Mouse (Mus musculus) erythroblast, embryonic 14.5 days (primary cell): ENCODE measurements around the gene Spz1. TPM values are rescaled to one million over a fixed set of nuclear protein-coding genes. Genes with fewer than 3 reads are reported as not detected.
"Not testable (repeated sequence)": the region's sequence is repeated elsewhere in the genome, so short reads cannot be mapped to it uniquely, and the experiment has no call there.

Experiments
- H3K27me3 ChIP-seq: 2 replicates; pipeline ENCODE4 v1.6.1; 2012; ENCODE audit warnings: inconsistent platforms; ENCODE audit not compliant: control insufficient read depth
- H3K36me3 ChIP-seq: 2 replicates; pipeline ENCODE4 v1.6.1; 2012; ENCODE audit warnings: mild to moderate bottlenecking, inconsistent platforms; ENCODE audit not compliant: control insufficient read depth
- H3K4me1 ChIP-seq: 2 replicates; pipeline ENCODE4 v1.6.1; 2012; ENCODE audit warnings: inconsistent platforms; ENCODE audit not compliant: control insufficient read depth
- H3K4me3 ChIP-seq: replicated peaks from 2 replicates; pipeline ENCODE3; 2012; ENCODE audit warnings: moderate library complexity, mild to moderate bottlenecking, inconsistent platforms
- H3K9me3 ChIP-seq: 2 replicates; pipeline ENCODE4 v1.6.1; 2012; ENCODE audit warnings: low read length, inconsistent platforms, mixed read lengths; ENCODE audit not compliant: control insufficient read depth
- GATA1 ChIP-seq: IDR thresholded peaks from 2 replicates; pipeline ENCODE4 v1.6.1; 2012; ENCODE audit warnings: low read length, inconsistent platforms, mixed read lengths
- TAL1 ChIP-seq: IDR thresholded peaks from 3 replicates; pipeline ENCODE4 v1.6.1; 2012; ENCODE audit warnings: low read length, inconsistent platforms, mixed read lengths
- polyA plus RNA-seq: library from polyadenylated mRNA; stranded (reverse); fragments of >175 nt; gene quantifications from 2 replicates; pipeline ENCODE4 v1.2.3, GENCODE M21; 2012

Spz1 gene
- polyA plus RNA-seq = not detected in 2 replicates

- Histone ChIP-seq H3K9me3 (no peaks in the 10 kb centered on the region), H3K36me3 (no peaks in the 10 kb centered on the region), H3K27me3 (peaks cover 3% of the 10 kb centered on the region; the same call in 1 of the 2 replicates), H3K4me1 (peaks cover 9% of the 10 kb centered on the region), H3K4me3 (no peak within 1 kb of the TSS)
- TF ChIP-seq GATA1 (no peak), TAL1 (no peak)
Measured at GRCm38 (mm10) chr13:92576072-92576471, at the start of gene Spz1. Gene Spz1 (minus strand): TSS chr13:92576172.

DNA sequence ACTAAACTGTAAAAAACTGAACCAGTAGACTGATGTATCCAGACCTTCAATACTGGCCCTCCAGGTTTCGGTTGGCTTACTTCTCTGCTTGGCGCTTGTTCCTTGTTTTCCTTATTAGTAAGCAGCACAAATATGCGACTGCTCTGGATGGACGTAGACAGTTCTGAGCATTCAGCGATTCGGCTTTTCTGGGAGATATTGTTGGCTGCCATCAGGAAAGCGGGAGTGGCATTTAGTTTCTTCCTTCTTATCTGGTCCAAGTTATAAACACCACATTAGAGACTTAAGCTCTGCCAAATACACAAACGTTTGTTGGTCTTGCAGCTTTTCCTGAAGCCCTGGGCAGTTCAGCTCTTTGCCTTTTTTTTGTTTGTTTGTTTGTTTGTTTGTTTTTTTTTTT is 40.5 kb upstream of the Spz1 start:
- Histone ChIP-seq H3K36me3 (peaks cover 43% of the 10 kb centered on the region), H3K9me3 (peaks cover 8% of the 10 kb centered on the region), H3K27me3 (no peaks in the 10 kb centered on the region), H3K4me3 (no peak overlapping the region), H3K4me1 (peaks cover 37% of the 10 kb centered on the region)
- no peak for TF ChIP-seq TAL1
- TF ChIP-seq GATA1 = no peak

- peaks cover 42% of the 10 kb centered on the region for H3K4me1 ChIP-seq
- TF ChIP-seq TAL1 = no peak
- no peak for TF ChIP-seq GATA1
- H3K27me3 ChIP-seq = no peaks in the 10 kb centered on the region
- peaks cover 43% of the 10 kb centered on the region for H3K36me3 ChIP-seq
- H3K9me3 ChIP-seq = peaks cover 8% of the 10 kb centered on the region
- no peak overlapping the region for H3K4me3 ChIP-seq
Measured at GRCm38 (mm10) chr13:92615201-92615600, 39.2 kb upstream of the Spz1 start.

DNA sequence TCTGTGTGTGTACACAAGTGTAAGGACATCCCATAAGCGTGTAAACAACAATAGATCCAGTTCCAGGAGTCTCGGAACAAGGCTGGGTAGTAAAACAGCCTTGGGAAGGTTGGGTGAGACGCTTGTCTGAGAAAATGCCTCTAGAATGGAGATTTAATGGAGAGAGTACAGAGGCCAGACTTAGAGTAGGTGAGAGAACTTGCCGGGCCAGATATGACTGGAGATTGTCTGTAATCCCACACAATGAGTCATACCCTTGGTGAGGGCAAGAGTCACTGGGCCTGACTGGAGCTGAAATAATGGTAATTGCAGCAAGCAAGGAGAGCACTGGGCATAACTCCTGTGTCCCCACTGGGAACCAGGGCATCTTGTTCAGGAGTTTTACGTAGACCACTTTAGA is 37.1 kb upstream of the Spz1 start:
- H3K9me3 ChIP-seq = peaks cover 6% of the 10 kb centered on the region

DNA sequence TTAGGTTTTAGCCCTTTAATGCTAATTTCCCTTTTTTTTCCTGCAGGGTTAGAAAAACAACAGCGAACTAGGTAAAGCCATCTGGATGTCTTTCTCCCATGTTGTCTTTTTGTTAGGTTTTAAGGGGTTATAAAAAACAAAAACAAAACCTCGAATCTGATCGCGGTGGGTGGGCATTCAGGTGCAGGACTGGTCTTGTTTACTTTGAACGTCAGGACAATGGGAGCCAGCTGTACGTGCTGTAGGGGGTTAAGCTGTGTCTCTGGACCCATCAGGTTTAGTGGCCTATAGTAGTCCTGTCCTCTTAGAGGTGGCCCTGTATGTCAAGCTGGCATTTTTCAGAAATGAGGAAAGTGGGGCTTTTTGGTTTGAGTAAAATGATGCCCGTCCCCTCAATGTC is 35.9 kb upstream of the Spz1 start:
- TF ChIP-seq GATA1 (no peak), TAL1 (no peak)
- Histone ChIP-seq H3K4me3 (peak overlapping the region; percentile 79), H3K36me3 (peaks cover 38% of the 10 kb centered on the region), H3K27me3 (no peaks in the 10 kb centered on the region), H3K4me1 (peaks cover 59% of the 10 kb centered on the region), H3K9me3 (peaks cover 3% of the 10 kb centered on the region)

More for the DNA sequence above, 37.1 kb upstream of the Spz1 start:
- H3K4me1 ChIP-seq = peaks cover 56% of the 10 kb centered on the region
- H3K36me3 ChIP-seq = peaks cover 41% of the 10 kb centered on the region
- no peak for TF ChIP-seq GATA1
- no peak for TF ChIP-seq TAL1
- peak overlapping the region; percentile 79 for H3K4me3 ChIP-seq
- no peaks in the 10 kb centered on the region for H3K27me3 ChIP-seq

- Histone ChIP-seq H3K36me3 (peaks cover 33% of the 10 kb centered on the region), H3K4me1 (peaks cover 58% of the 10 kb centered on the region), H3K9me3 (peaks cover 1% of the 10 kb centered on the region), H3K27me3 (no peaks in the 10 kb centered on the region), H3K4me3 (peak overlapping the region; percentile 79)
- TF ChIP-seq TAL1 (no peak), GATA1 (no peak)
Measured at GRCm38 (mm10) chr13:92611254-92611784, 35.3 kb upstream of the Spz1 start.

DNA sequence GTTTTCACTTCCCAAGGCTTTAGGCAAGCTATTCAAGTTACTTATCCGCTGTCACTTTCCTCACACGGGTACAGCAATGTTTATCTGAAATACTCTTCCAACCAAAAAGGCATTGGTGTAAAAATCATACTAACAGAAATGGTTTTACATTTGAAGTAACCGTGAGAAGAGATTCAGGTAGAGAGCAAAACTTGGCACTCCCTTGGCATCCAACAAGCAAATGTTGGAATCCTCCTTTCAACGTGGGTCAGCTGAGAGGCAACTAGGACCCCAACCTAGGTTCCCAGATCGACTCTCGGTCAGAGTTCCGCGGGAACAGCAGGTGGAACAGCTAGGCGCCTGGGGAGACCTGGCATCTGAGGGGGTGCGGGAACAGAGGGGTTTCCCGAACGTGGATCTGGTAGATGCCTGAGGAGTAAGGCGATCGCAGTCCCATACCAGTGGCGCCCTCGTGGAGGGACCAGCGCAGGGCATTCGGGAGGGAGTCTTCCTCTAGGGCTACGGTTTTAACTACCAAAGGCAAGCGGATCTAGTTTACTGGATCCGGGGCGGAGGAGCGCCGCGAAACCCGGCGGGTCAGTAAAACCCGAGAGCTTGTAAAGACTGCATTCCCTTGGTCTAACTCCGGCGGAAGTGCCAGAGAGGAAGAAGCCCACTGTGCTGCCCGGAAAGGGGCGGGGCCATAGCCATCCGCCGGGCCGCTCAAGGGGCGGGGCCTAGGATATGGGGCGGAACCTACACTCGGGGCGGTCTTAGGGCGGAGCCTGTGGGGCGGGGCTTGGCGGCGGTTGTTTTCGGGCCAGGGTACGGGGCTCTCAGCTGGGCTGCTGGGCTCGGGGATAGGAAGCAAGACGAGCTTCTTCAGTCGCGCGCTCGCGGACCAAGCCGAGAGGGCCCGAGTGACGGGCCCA is 34.6 kb upstream of the Spz1 start, which contains the start of gene Serinc5:
Serinc5 (plus strand) TSS at position 781 of the 911 bp plus-strand sequence.
- Histone ChIP-seq H3K9me3 (no peaks in the 10 kb centered on the region), H3K4me3 (peak within 1 kb of the TSS; percentile 79), H3K36me3 (peaks cover 28% of the 10 kb centered on the region), H3K4me1 (peaks cover 57% of the 10 kb centered on the region), H3K27me3 (no peaks in the 10 kb centered on the region)
- no peak for TF ChIP-seq TAL1
- TF ChIP-seq GATA1 = no peak

DNA sequence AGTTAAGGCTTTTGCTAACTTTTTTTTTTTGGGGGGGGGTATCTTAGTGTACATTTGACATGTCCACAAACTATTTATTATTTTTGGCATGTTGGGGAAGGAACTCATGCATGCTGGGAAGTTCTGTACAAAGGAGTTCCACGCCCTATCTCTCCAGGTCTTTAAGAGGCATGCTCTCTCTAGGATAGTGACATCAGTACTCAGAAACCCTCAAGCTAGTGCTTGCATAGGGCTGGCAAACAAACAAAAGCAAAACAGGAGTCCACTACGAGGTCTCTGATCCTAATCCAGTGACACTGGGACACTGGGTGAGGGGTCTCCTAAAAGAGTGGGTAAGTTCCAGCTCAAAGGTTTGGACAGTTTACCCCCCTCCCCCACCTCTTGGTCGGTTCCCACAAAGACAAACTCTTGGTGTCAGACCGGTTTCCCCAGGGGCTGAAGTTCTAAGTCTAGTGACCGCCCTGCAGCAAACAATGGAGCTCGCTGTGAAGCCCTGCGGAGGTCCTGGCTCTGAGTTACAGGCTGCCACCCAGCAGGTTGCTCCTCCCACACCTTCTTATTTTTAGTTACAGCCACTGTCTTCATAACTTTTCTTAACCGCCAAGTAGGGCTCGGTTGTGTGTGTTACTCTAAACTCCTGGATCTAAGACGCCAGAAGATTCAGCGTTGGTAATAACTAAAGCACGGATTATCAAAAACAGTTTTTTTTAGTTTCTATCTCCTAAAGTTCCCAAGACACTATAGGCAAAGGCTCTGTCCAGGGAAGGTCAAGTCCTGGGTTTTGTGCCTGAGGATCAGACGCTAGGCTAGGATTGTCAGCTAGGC is 33.7 kb upstream of the Spz1 start:
- Histone ChIP-seq H3K4me3 (peak overlapping the region; percentile 79), H3K4me1 (peaks cover 49% of the 10 kb centered on the region), H3K9me3 (no peaks in the 10 kb centered on the region), H3K27me3 (no peaks in the 10 kb centered on the region), H3K36me3 (peaks cover 19% of the 10 kb centered on the region)
- TF ChIP-seq TAL1 = no peak
- TF ChIP-seq GATA1 = no peak

- peaks cover 22% of the 10 kb centered on the region for H3K4me1 ChIP-seq
- H3K9me3 ChIP-seq, H3K4me3 ChIP-seq: not testable (repeated sequence)
Measured at GRCm38 (mm10) chr13:92605306-92605705, 29.3 kb upstream of the Spz1 start.

More at GRCm38 (mm10) chr13:92605306-92605705, 29.3 kb upstream of the Spz1 start:
- not testable (repeated sequence) for H3K27me3 ChIP-seq, H3K36me3 ChIP-seq
